Mouse (Mus musculus) left cerebral cortex, postnatal 36 days (tissue): ENCODE measurements around the gene Cttnbp2. TPM values are rescaled to one million over a fixed set of nuclear protein-coding genes. Genes with fewer than 3 reads are reported as not detected.

Experiments used
- DNase-seq, 2 experiments: peaks; one replicate each; pipeline ENCODE4 v3.0.0; 2021 to 2022; ENCODE audit warnings: low spot score in 2 of 2, mixed read lengths in 1 of 2
- intact Hi-C: fragments of 180-260 bp; cut with DNase I; formaldehyde crosslinking; loops from one replicate; pipeline ENCODE4 v1.15.1; 2025
- total RNA-seq, 2 experiments: library from RNA; stranded (reverse); gene quantifications; 2 replicates each; pipeline ENCODE4 v1.2.3; 2021

The Cttnbp2 gene
- total RNA-seq = 100 to 1,000 TPM; 127 to 181 TPM

- intact Hi-C loops = loop anchor here (5.0 kb wide), 4 partner anchors 112 to 303 kb away; no protein-coding TSS in a partner anchor
- DNase-seq = peak; percentile 79 to 86
These were observed at the start of gene Cttnbp2 for GRCm38 (mm10) chr6:18514480-18515352. Gene Cttnbp2, minus strand, starts transcription at chr6:18514843.

DNA sequence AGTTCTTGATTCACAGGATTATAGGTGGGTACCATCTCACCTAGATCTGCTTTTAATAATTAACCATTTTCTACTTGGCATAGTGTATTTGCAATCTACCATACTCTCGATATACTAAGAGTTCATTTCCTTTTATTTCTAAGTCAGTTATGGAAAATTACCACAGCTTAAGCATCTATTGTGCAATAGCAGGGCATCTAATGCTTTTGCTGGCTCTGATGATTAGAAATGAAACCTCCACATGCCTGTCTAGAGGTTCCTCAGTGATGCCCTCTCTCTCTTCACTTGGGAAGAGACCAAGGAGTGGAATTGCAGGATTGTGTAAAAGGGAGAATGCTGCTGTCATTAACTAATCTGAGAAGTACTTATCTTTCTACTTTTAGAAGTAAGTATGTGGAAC lies 44.4 kb upstream of the Cttnbp2 start:
- no peak for DNase-seq
- intact Hi-C loops = no loop called here

DNA sequence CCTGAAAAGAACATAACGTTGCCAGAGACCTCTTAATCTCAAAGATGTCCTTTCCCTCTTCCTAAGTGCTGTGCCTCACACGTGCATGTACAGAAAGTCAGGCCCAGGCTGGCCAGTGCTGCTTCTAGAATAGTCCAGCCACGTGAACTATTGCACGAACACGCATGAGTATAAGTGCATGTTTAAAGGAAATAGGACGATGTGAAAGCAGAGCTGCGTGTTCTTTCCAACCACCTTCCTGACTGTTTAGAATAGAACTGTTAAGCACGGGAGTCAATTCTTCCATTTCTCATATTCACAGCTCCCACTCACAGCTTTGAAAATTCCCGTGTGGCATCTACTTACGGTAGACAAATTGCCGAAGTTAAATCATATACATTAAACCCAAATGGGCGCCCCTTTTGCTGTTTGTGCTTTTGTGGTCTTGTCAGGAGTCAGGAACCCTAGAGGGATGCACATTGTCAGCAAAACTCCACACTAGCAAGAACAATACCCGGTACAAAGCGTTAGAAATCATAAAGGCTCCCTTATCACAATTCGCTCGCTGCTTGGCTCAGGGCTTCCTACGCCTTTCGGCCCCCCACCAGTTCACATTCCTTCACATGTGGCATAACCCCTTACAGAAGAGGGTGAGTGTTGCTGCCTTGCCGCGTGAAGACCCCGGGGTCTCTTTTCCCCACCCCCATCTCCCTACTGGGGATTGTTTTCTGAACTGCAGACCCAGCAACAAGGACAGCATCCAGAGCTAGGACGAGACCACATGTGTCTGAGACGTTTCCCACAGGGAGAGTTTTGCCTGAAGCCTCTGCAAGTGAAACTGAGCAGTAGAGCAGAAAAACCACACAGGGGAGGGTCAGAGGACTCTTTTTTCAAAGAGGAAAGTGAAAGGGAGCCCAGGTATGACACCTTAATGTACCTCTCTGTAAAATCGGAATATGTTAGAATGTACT lies 33.1 kb upstream of the Cttnbp2 start:
- intact Hi-C loops = no loop called here

GRCm38 (mm10) chr6:18543878-18544277 lies 29.2 kb upstream of the Cttnbp2 start:
- no peak for DNase-seq
- intact Hi-C loops = no loop called here

More for the DNA sequence above, 33.1 kb upstream of the Cttnbp2 start:
- DNase-seq = peak in 1 of 2 experiments; percentile 35

DNA sequence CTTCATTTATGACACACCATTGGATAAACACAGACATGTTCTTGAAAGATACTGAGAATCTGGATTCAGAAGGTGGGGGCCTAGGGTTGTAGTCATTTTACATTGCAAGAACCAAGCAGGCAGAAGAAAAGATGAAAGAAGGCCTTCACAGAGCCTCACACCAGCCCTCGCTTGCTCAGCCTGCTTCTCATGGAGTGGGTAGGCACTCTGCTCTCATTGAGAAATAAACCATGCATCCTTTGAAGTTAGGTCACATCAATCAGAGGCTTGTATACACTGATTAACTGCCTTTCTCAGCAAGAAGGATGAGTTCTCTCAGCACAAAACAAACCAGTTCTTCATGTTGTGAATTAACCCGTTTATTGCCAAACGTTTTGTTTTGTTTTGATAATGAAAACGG lies 25.8 kb upstream of the Cttnbp2 start:
- intact Hi-C loops = no loop called here
- no peak for DNase-seq

GRCm38 (mm10) chr6:18530394-18530793 lies 15.8 kb upstream of the Cttnbp2 start:
- intact Hi-C loops = no loop called here
- DNase-seq = no peak

GRCm38 (mm10) chr6:18517626-18518025 lies 3.0 kb upstream of the Cttnbp2 start:
- DNase-seq = no peak
- intact Hi-C loops = no loop called here

DNA sequence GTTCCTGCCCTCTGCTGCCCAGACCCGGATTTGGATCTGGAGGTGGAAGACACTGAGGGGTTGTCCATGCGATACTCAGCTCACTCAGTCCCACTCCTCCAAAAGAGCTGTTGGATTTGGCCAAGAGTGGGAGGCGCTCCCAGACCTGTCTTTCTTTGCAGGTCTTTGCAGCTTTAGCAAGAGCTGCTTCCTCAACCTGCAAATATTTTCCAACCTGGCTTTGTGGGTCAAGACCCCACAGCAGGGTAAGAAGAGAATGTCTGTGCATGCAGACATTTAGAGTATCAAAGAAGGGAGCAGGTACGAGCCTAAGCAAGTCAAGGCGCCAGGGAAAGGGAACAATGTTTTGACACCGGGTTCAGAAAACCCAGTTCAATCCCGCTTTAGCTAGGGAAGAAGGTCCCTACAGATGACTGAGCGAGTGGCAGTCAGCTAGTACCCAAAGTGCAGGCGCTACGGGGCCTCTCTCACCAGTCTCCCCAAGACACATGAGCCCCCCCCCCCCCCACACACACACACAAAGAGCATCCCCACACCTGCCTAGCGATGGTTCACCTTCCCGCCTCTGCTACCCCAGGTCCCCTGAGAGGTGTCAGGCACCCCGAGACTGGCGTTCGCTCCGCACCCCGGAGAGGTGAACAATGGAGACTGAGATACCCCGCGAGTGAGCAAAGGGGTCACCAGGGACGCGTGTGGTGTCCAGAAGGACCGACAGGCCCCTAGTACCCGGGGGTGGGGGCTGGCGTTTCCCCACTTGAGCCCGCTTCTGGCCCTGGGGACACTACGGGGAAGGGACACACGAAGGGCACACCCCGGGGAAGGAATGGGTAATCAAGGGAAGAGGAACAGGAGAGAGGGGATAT lies 801 bp downstream of the Cttnbp2 start:
- peak; percentile 45 to 53 for DNase-seq
- intact Hi-C loops = loop anchor here (5.0 kb wide), 4 partner anchors 112 to 303 kb away; no protein-coding TSS in a partner anchor

- no peak for DNase-seq
- intact Hi-C loops = loop anchor here (5.0 kb wide), 4 partner anchors 110 to 305 kb away; no protein-coding TSS in a partner anchor
These were observed 2.8 kb downstream of the Cttnbp2 start for GRCm38 (mm10) chr6:18511886-18512285.

DNA sequence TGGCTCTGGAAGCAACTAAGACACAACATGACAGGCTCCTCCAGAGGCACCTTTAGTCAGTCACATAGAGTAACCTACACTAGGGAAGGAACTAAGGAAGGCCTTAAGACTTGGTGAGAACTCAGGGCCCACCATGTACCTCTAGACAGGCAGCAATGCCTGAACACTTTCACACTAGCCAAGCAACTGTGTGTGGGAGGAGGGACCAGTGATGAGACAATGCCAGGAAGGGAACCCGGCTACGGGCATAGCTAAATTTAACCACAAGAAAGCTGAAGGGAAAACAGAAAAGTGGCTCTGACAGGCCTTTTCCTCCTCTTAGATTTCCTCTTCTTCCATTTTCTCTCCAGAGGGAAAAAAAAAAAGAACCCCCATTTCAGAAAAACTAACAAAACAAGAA lies 6.6 kb downstream of the Cttnbp2 start:
- no peak for DNase-seq
- intact Hi-C loops = no loop called here

- intact Hi-C loops = no loop called here
- no peak for DNase-seq
These were observed 14.8 kb downstream of the Cttnbp2 start for GRCm38 (mm10) chr6:18499833-18500232.

- intact Hi-C loops = no loop called here
These were observed 21.7 kb downstream of the Cttnbp2 start for GRCm38 (mm10) chr6:18492977-18493376.

GRCm38 (mm10) chr6:18492248-18492901 lies 22.3 kb downstream of the Cttnbp2 start:
- intact Hi-C loops = no loop called here
- no peak for DNase-seq

More at GRCm38 (mm10) chr6:18492977-18493376, 21.7 kb downstream of the Cttnbp2 start:
- no peak for DNase-seq

DNA sequence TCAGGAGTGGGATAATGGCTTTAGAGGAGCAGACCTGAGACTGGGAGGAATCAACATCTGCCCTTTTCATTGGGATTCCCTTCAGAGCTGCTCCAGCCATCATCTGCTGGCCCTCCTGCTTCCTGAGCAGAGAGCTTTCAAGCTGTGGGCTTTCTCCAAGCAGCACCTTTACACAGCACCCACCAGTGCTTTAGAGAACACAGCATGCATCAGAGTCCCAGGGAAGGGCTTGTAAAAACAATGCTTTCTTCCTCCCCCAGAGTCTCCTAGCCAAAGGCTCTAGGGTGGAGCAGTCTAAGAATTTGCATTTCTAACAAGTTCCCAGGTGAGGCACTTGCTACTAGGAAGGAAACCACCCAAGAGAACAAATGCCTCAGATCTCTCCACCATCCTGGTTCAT lies 29.6 kb downstream of the Cttnbp2 start:
- no peak for DNase-seq
- intact Hi-C loops = no loop called here

- intact Hi-C loops = no loop called here
- no peak for DNase-seq
These were observed 30.6 kb downstream of the Cttnbp2 start for GRCm38 (mm10) chr6:18484061-18484460.

DNA sequence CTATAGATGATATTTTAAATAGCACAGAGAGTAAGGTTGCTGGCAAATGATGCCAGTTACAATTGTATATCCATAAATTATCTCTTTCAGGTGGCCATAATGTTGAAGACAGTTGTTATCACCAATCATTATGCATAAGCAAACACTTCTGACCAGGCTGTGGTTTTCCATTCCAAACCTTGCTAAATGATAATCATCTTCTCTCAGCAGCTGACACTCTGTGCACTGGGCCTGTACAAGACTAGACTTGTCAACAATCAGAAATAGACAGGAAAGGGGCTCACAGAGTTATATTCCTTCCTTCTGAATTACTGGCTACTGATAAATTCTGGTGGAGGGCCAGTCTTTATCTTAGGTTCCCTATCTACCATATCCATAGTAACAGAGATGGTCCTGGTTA lies 32.1 kb downstream of the Cttnbp2 start:
- intact Hi-C loops = no loop called here
- DNase-seq = no peak

DNA sequence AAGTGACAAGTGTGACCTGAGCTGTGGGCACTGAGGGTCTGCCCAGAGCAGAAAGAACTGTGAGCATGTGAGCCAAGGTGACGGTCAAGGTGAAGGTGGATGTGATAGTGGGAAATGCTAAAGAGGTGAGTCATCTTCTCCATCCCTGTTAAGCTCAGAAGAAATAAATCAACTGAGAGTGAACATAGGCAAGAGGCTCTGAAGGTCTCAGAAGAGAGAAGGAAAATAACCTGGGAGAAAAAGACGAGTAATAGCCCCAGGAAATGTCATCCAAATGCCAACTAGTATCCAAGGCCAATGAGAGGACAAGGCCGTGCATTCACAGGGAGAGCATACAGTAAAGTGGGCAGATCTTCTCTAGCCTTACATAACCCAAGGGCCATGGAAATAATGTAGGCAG lies 32.9 kb downstream of the Cttnbp2 start:
- no peak for DNase-seq
- intact Hi-C loops = no loop called here

GRCm38 (mm10) chr6:18477313-18477930 lies 37.2 kb downstream of the Cttnbp2 start:
- no peak for DNase-seq
- intact Hi-C loops = no loop called here
